Mouse (Mus musculus): ENCODE results near the gene Pigu. TPM values are rescaled to one million over a fixed set of nuclear protein-coding genes. Genes with fewer than 3 reads are reported as not detected.

Gene Pigu
- polyA plus RNA-seq, 1 experiment, result 44.1 TPM

DNA sequence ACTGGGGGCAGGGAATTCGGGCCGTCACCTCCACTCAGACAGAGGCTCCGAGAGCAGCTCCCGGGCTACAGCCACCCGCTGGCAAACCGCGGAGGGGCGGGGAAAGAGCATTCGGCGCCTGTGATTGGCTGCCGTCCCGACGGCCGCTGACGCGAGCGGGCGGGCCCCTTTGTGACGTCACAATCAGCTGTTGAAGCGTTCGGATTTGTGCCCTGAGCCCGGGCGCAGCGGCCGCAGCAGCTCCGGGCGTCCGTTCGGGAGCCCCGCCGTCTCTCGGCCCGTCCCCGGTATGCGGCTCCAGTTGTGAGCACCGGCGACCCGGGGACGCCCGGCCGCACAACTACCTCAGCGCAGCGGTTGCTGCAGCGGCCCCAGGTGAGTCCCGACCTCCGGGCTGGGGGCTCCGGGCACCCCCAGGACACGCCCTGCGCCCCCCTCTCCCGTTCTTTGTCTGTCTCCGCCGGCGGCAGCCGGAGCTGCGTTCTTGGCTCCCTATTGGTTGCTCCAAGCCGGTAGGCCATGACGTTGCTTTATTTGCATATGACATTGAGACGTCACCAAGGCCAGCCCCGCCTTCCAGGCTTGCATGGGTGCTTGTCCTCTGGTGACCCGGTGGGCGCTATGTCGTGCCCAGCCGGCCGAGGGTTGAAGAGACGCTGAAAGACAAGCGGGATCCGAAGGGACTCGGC lies 24.6 kb upstream of the Pigu start:
- H3K9me3 ChIP-seq (replicated peaks; ENCODE audit: control insufficient read depth, insufficient read depth, low read length, poor library complexity, severe bottlenecking), result no peaks in the 10 kb centered on the region
- H3K27me3 ChIP-seq (ENCODE audit: control insufficient read depth, insufficient read depth, low read length, poor library complexity, severe bottlenecking), result no peaks in the 10 kb centered on the region
- H3K27ac ChIP-seq (ENCODE audit: insufficient read depth, low read length), result no peak overlapping the region
- H3K4me1 ChIP-seq (ENCODE audit: control insufficient read depth, insufficient read depth, low read length), result no peaks in the 10 kb centered on the region
- H3K36me3 ChIP-seq (ENCODE audit: control insufficient read depth, insufficient read depth, low read length, poor library complexity, severe bottlenecking), result no peaks in the 10 kb centered on the region
- TF ChIP-seq CTCF (IDR thresholded peaks at IDR 0.05; ENCODE audit: low read depth, low read length) (no peak), POLR2A (IDR thresholded peaks at IDR 0.05; ENCODE audit: insufficient read depth, low read length) (no peak), EP300 (IDR thresholded peaks at IDR 0.05; ENCODE audit: insufficient read depth, low read depth, low read length) (peak; percentile 19; the same call in 1 of the 2 replicates)
- H3K4me3 ChIP-seq (ENCODE audit: low read depth, low read length), result peak overlapping the region; percentile 83
- peak overlapping the region; percentile 84 for H3K9ac ChIP-seq (ENCODE audit: low read depth, poor library complexity, severe bottlenecking)

DNA sequence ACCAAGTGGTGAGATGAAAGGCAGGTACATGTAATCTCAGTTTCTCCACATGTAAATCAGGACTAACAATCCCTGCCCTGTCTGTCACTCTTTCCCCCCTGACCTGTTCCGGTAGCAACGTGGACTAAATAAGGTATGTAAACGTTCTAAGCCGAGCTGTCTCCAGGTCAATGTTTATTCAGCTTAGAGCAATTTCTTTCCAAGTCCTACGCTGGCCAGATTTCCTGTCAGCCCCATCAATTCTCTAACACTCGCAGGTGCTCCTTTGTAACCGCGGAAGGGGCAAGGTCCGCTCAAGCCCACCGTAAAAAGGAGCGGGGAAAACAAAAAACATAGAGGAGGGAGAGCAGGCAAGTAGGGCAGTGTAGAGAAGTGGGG lies 23.8 kb upstream of the Pigu start:
- Histone ChIP-seq H3K27me3 (ENCODE audit: control insufficient read depth, insufficient read depth, low read length, poor library complexity, severe bottlenecking) (no peaks in the 10 kb centered on the region), H3K9me3 (replicated peaks; ENCODE audit: control insufficient read depth, insufficient read depth, low read length, poor library complexity, severe bottlenecking) (no peaks in the 10 kb centered on the region), H3K36me3 (ENCODE audit: control insufficient read depth, insufficient read depth, low read length, poor library complexity, severe bottlenecking) (no peaks in the 10 kb centered on the region), H3K4me1 (ENCODE audit: control insufficient read depth, insufficient read depth, low read length) (no peaks in the 10 kb centered on the region), H3K4me3 (ENCODE audit: low read depth, low read length) (peak overlapping the region; percentile 83), H3K27ac (ENCODE audit: insufficient read depth, low read length) (no peak overlapping the region), H3K9ac (ENCODE audit: low read depth, poor library complexity, severe bottlenecking) (peak overlapping the region; percentile 84)
- no peak for TF ChIP-seq EP300 (IDR thresholded peaks at IDR 0.05; ENCODE audit: insufficient read depth, low read depth, low read length)
- no peak for TF ChIP-seq CTCF (IDR thresholded peaks at IDR 0.05; ENCODE audit: low read depth, low read length)
- no peak for TF ChIP-seq POLR2A (IDR thresholded peaks at IDR 0.05; ENCODE audit: insufficient read depth, low read length)

DNA sequence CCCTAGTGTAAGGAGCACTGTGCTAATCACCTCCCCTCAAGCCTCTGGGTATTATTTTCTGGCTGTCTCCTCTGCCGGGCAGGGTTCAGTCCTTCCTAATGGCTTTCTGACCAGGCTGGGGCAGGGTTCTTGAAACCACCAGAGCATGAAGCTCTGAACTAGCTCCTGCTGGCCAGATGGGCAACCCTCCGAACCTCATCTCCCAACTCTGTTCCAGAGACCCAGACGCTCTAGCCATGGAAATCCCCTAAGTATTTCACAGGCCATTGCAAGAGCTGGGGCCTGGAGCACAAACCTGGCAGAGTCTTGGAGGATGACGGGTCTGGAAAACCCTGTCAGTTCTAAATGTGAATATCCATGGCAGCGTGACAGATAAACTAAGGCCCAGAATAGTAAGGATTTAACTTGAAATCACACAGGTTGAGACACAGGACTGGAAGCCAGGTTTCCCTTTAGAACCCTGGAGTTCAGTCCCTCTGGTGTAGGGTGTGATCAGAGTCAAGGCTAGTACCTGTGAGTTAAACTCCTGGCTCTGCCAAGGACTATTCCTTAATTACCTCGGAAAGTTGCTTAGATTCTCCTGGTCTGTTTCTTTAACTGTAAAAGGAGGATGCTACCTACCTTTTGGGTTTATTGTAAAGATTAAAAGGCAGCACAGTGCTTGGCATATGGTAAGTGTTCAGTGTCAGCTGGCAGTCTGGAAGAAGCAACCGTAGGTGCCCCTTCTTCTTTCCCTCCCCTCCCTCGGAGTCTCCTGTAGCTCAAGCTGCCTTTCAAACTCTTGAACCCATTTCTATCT lies 23.2 kb upstream of the Pigu start, which contains the start of gene Trp53inp2:
TSS of gene Trp53inp2 (plus strand) at position 799 of the 799 bp plus-strand sequence.
- TF ChIP-seq EP300 (IDR thresholded peaks at IDR 0.05; ENCODE audit: insufficient read depth, low read depth, low read length) (no peak), CTCF (IDR thresholded peaks at IDR 0.05; ENCODE audit: low read depth, low read length) (no peak), POLR2A (IDR thresholded peaks at IDR 0.05; ENCODE audit: insufficient read depth, low read length) (no peak)
- Histone ChIP-seq H3K27ac (ENCODE audit: insufficient read depth, low read length) (no peak within 1 kb of the TSS), H3K9ac (ENCODE audit: low read depth, poor library complexity, severe bottlenecking) (peak within 1 kb of the TSS; percentile 84), H3K4me3 (ENCODE audit: low read depth, low read length) (peak within 1 kb of the TSS; percentile 83), H3K4me1 (ENCODE audit: control insufficient read depth, insufficient read depth, low read length) (no peaks in the 10 kb centered on the region), H3K9me3 (replicated peaks; ENCODE audit: control insufficient read depth, insufficient read depth, low read length, poor library complexity, severe bottlenecking) (no peaks in the 10 kb centered on the region), H3K36me3 (ENCODE audit: control insufficient read depth, insufficient read depth, low read length, poor library complexity, severe bottlenecking) (no peaks in the 10 kb centered on the region), H3K27me3 (ENCODE audit: control insufficient read depth, insufficient read depth, low read length, poor library complexity, severe bottlenecking) (no peaks in the 10 kb centered on the region)

DNA sequence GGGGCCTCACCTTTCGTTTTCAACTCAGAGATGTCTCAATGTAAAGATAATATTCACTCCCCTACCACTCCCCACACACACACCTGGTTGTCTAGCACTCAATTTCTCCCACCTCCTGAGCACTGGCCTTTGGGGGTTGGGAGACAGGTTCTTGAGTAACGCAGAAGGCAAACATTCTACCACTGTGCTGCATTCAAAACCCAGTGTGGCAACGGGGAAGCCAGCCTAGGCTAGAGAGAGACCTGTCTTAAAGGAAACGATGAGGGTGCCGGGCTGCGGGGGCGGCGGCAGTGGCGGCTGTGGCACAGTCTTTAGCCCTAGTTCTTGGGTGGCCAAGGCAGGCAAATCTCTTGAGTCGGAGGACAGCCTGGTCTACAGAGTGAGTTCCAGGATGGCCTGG lies 19.0 kb upstream of the Pigu start:
- H3K9ac ChIP-seq (ENCODE audit: low read depth, poor library complexity, severe bottlenecking), result no peak overlapping the region
- TF ChIP-seq POLR2A (IDR thresholded peaks at IDR 0.05; ENCODE audit: insufficient read depth, low read length), result no peak
- TF ChIP-seq EP300 (IDR thresholded peaks at IDR 0.05; ENCODE audit: insufficient read depth, low read depth, low read length), result no peak
- TF ChIP-seq CTCF (IDR thresholded peaks at IDR 0.05; ENCODE audit: low read depth, low read length), result no peak
- H3K36me3 ChIP-seq (ENCODE audit: control insufficient read depth, insufficient read depth, low read length, poor library complexity, severe bottlenecking), result no peaks in the 10 kb centered on the region
- H3K4me3 ChIP-seq (ENCODE audit: low read depth, low read length), result no peak overlapping the region
- H3K27ac ChIP-seq (ENCODE audit: insufficient read depth, low read length), result no peak overlapping the region
- H3K9me3 ChIP-seq (replicated peaks; ENCODE audit: control insufficient read depth, insufficient read depth, low read length, poor library complexity, severe bottlenecking), result no peaks in the 10 kb centered on the region
- no peaks in the 10 kb centered on the region for H3K4me1 ChIP-seq (ENCODE audit: control insufficient read depth, insufficient read depth, low read length)
- no peaks in the 10 kb centered on the region; the same call in 1 of the 2 replicates for H3K27me3 ChIP-seq (ENCODE audit: control insufficient read depth, insufficient read depth, low read length, poor library complexity, severe bottlenecking)

DNA sequence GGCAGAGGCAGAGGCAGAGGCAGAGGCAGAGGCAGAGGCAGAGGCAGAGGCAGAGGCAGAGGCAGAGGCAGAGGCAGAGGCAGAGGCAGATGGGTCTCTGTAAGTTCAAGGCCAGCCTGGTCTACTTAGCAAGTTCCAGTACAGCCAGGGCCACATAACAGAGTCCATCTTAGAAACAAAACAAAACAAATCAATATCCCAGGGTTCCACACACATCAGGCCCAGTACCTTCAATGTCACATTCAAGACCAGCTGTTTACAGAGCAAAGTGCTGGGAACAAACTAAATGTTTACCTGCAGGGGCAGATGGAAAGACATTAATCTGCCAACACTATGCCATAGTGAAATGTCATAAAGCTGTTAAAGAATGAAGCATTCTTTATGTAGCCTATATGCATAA lies 17.3 kb upstream of the Pigu start:
- H3K9ac ChIP-seq (ENCODE audit: low read depth, poor library complexity, severe bottlenecking), result no peak overlapping the region
- H3K4me1 ChIP-seq (ENCODE audit: control insufficient read depth, insufficient read depth, low read length), result no peaks in the 10 kb centered on the region
- no peak overlapping the region for H3K27ac ChIP-seq (ENCODE audit: insufficient read depth, low read length)
- no peaks in the 10 kb centered on the region for H3K9me3 ChIP-seq (replicated peaks; ENCODE audit: control insufficient read depth, insufficient read depth, low read length, poor library complexity, severe bottlenecking)
- TF ChIP-seq POLR2A (IDR thresholded peaks at IDR 0.05; ENCODE audit: insufficient read depth, low read length), result no peak
- no peak for TF ChIP-seq CTCF (IDR thresholded peaks at IDR 0.05; ENCODE audit: low read depth, low read length)
- TF ChIP-seq EP300 (IDR thresholded peaks at IDR 0.05; ENCODE audit: insufficient read depth, low read depth, low read length), result no peak
- no peaks in the 10 kb centered on the region; the same call in 1 of the 2 replicates for H3K27me3 ChIP-seq (ENCODE audit: control insufficient read depth, insufficient read depth, low read length, poor library complexity, severe bottlenecking)
- H3K36me3 ChIP-seq (ENCODE audit: control insufficient read depth, insufficient read depth, low read length, poor library complexity, severe bottlenecking), result no peaks in the 10 kb centered on the region
- H3K4me3 ChIP-seq (ENCODE audit: low read depth, low read length), result no peak overlapping the region

DNA sequence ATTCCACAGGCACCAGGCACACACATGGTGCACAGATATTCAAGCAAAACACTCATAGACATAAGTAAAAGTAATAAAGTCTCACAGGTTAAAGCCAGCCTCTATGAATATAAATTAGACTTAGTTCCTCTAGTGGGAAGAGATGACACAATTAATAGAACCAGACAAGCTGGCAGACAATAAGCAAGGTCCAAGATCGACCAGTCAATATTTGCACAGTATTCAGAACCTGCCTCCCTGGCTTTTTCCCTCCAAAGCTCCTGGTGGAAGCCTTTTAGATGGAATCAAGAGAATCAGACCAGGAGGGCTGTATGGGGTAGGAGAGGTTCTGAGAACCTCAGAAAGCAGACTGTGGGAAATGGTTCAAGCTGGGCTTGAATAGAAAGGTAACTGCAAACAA lies 16.7 kb upstream of the Pigu start:
- TF ChIP-seq EP300 (IDR thresholded peaks at IDR 0.05; ENCODE audit: insufficient read depth, low read depth, low read length) (no peak), CTCF (IDR thresholded peaks at IDR 0.05; ENCODE audit: low read depth, low read length) (no peak), POLR2A (IDR thresholded peaks at IDR 0.05; ENCODE audit: insufficient read depth, low read length) (no peak)
- no peak overlapping the region for H3K4me3 ChIP-seq (ENCODE audit: low read depth, low read length)
- H3K9ac ChIP-seq (ENCODE audit: low read depth, poor library complexity, severe bottlenecking), result no peak overlapping the region
- H3K4me1 ChIP-seq (ENCODE audit: control insufficient read depth, insufficient read depth, low read length), result no peaks in the 10 kb centered on the region
- no peaks in the 10 kb centered on the region for H3K36me3 ChIP-seq (ENCODE audit: control insufficient read depth, insufficient read depth, low read length, poor library complexity, severe bottlenecking)
- H3K27me3 ChIP-seq (ENCODE audit: control insufficient read depth, insufficient read depth, low read length, poor library complexity, severe bottlenecking), result no peaks in the 10 kb centered on the region; the same call in 1 of the 2 replicates
- no peak overlapping the region for H3K27ac ChIP-seq (ENCODE audit: insufficient read depth, low read length)
- H3K9me3 ChIP-seq (replicated peaks; ENCODE audit: control insufficient read depth, insufficient read depth, low read length, poor library complexity, severe bottlenecking), result no peaks in the 10 kb centered on the region
